Mouse (Mus musculus): ENCODE results near the gene Tcte1.

DNA sequence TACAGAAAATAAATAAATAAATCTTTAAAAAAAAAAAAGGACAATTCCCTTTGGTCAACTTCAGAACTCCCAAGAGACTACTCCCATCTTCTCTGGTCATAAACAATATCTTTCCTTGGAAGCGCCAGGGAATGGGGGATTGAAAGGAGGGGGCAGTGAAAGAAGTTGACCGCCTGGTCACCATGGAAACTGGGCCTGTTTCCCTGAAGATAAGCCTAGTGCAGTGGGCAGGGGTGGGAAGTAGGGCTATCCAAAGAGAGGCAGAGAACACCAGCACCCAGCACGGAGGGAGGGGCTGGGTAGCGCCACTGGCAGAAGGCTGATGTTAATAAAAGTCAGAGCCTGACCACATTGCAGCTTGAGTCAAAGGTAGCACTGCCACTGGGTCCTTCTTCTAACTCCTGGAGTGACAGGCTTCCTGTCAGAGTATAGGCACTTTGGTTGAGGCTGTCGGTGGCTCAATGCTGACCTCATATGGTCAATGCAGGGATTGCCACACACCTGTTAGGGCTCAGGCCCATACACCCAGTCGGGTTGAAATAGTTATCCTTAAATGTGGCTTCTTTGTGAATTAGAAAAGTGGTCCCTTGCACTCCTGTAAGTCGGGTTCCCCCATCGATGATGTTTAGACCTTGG, 28.7 kb downstream of the Tcte1 start:
- no peak for TF ChIP-seq POLR2A (IDR thresholded peaks at IDR 0.05; ENCODE audit: low read depth, low read length)
- peak; percentile 95; the same call in 1 of the 2 replicates for TF ChIP-seq CTCF (IDR thresholded peaks at IDR 0.05; ENCODE audit: extremely low read depth, insufficient read depth, insufficient read length, insufficient replicate concordance)

All from spleen, adult 2 months (tissue).